Mouse (Mus musculus): ENCODE data around the gene Gsg1.

The Gsg1 gene

DNA sequence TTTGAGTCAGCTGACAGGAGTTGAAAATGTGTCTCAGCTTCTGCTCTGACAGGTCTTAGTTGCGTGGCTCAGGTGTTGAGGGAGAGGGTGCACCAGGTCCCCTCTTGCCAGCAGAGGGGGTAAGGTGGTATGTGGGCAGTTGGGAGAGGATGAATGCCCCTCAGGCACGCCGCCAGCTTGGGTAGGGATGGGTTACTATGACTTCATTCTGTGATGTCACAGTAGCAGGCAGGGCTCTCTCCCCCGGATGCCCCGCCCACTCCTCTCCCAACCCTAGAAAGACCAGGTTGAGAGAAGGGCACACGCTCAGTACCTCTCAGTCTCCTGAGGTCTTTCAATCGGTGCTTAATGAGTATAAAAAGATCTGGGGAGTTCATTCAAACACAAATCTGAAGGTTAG is at the start of gene Gsg1:
TSS of gene Gsg1 (minus strand) at position 199 of the 400 bp plus-strand sequence.
- no peak for DNase-seq (ENCODE audit: low spot score)

DNA sequence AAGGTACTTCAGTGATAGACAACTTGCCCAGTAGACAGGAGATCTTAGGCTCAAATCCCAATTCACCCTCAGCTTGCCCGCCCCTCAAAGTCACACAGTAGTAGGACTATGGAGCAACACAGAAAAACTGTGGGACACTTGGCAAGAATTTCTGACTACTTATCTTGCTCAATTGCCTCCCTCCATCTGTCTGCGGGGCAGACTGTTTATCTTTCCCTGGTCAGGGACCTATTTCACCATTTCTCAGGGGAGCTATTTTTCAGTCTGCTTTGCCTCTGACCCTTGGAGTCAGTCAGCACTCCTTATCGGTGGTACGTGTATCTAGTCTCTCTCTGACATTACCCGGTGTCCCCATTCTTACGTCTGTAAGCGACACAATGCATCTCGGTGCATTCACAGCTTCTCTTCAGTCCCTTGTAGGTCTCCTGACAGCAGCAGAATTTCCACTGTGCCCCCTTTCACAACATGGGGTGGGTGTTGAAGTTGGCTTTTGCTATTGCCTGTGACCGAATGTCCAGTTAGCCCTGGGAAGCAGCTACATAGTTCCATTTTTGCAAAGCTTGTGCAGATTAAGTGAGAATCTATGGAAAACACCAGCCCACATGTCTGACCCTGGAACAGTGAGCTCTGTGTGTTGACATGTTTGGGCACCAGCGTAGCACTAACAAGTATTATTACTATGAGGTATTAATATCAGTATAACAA is 48.4 kb upstream of the Gsg1 start:
- no peak for DNase-seq (ENCODE audit: low spot score)

DNA sequence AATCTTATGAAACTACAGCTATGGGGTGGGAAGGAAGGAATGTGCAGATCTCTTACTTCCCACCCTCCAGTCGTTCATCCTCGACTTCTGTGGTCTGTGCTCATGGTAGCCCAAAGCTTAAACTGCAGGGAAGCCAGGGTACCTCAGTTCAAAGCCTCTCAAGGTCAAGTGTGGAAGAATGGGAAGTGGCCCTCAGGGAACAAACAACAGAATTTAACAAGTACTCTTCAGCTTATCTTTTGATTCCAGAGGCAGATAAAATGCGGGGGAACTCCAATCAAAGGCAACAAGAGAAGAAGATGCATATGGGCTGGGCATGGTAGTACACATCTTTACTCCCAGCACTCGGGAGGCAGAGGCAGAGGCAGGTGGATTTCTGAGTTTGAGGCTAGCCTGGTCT is 46.3 kb upstream of the Gsg1 start:
- DNase-seq (ENCODE audit: low spot score) = no peak

DNA sequence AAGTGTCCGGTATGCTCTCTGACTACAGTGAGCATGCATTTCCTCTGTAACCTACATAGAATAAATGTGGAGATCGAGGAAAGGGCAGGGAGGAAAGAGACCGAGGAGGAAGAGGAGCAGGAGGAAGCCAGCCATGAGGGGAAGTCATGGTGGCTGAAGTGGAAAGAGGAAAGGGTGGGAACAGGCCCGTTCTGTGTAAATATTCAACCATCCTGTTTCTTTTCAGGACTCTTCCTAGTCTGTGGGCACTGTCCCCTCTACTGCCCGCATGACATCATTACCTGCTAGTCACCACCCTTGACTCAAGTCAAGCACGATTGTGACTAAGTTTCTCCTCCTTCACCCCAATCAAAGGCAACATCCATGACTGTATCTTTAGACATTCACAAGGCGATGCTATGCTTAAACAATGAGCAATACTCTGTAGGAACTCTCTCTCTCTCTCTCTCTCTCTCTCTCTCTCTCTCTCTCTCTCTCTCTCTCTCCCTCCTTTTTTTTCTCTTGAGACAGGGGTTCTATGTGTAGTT is 44.9 kb upstream of the Gsg1 start:
- DNase-seq (ENCODE audit: low spot score) = no peak

DNA sequence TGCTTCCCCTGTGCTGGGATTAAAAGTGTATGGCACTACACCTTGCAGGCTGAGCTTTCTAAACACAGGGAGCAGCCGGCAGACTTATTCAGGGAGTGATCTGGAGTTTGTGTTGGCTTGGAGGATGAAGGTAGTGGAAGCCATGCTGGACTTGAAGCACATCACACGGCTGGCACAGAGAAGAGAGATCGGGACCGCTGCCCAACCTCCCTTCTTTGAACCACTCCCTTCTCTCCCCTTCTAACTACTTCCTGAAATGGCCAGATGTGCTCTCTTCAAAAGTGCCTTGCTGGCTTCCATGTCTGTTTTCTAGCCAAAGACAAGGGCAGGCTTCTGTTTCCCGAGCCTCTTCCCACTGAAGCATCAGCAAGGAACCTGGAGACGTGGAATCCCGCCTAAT is 43.4 kb upstream of the Gsg1 start:
- DNase-seq (ENCODE audit: low spot score) = no peak

DNA sequence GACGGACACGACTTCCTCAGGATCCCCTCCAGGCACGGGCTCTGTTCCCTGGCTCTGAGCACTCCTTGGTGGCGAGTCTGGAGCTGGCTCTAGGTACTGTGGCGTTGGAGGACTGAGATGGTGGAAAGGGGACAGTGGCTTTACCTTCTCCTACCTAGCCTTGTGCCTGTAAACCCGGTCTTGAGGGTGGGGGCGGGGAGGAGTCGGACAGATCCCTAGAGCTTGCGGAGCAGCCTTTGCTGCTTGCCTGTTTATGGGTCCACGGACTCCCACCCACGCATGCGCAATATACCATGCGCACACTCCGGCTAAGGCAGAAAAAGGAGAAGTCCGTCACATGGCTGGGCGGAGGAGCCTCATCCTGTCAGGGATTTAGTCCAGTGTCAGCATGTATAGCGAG is 42.1 kb upstream of the Gsg1 start:
- no peak for DNase-seq (ENCODE audit: low spot score)

DNA sequence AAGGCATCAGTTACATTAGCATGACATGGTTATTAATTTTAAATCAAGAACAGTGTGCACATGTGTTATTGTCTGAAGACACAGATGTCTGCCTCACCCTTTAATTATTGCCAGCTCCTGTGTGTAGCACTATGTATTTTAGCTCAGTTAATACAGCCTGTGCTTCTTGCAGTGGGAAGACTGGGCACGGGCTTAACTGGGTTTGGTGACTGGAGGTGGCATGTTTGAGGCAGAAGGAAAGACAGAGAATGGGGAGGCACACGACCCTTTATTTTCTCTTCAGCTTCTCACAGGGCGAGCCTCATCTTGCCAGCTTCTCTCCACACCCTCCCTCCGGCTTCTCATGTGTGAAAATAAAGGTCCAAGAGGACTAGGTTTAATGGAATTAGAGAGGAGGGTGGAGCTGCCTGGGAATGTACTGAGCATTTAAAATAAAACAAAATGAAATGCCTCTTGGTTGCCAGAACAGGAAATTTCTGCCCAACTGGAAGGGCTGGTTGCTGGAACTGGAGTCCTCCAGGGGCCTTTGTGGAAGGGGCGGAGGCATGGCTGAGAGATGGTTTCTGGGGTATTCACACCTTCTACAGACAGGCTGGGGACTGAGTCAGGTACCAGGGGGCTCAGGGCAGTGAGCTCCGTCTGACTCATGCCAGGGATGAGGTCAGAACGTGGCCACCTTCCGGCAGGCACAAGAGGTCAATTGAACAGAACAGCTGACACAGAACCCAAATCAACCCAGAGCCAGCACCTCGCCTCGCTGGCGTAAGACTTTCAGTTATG is 41.1 kb upstream of the Gsg1 start:
- no peak for DNase-seq (ENCODE audit: low spot score)

DNA sequence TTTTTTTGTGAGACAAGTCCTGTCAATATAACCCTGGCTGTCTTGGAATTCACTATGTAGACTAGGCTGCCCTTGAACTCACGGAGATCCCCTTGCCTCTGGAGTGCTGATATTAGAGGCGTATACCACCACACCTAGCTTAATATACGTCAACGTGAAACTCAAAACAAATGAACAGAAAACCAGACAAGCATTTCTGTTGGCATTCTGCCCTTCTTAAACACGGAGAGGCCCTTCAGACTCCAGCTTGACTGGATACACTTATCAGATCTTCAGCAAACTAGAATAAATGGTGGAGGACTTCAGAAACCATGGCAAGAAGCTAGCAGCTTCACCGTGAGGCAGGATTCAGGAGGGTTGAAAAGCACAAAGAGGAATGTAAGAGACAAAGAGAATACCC is 40.0 kb upstream of the Gsg1 start:
- no peak for DNase-seq (ENCODE audit: low spot score)

DNA sequence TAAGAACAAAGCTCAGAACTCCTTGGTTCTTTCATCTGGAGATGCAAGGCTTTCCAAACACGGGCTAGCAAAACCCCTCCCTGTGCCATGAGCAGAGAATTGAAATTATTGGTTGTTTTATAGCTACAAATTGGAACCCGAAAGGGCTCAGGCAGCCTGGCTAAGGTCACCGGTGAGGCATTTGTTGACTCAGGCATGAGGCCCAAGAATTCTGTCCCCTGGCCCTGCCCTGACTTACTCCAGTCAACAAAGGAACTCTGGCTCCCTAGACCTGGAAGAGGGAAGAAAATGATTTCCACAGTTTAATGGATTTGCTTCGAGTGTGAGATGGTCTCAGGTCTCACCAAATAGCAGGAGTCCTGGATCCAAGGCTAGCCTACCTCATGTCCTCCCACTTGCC is 38.2 kb upstream of the Gsg1 start:
- no peak for DNase-seq (ENCODE audit: low spot score)

DNA sequence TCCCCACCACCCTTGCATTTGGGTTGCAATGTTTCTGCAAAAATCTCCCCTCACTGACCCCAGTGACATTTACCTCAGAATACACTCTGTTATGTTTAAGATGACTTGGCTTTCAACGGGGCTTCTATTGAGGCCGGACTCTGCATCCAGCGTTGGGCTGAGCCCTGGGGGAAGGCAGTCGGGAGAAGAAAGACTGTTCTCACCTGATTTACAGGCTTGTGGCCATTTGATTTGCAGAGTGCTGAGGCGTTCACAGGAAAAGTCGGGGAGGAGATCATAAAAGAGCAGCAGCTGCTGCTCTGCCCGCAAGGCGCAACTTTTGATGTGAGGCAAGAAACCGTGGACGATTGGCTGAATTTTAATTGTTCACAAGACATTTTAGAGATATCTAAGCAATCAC is 25.7 kb upstream of the Gsg1 start:
- DNase-seq (ENCODE audit: low spot score) = no peak

DNA sequence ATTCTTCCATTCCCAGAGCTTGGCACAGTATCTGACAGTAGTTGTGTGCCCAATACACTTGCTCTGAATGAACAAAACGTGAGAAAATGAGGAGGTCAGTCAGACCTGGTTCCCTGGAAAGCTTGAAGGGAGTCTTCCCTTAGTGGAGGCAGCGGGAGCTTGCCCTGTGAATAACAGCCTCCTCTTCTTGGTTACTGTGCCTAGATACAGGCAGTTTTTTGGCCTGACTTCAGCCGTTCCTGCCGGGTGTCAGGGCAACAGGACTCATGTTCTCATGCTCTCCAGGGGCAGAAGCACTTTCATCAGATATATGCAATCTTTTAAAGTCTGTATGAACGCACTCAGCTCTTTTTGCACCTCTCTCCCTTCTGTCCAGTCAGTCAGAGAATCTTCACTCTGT is 25.1 kb upstream of the Gsg1 start:
- no peak for DNase-seq (ENCODE audit: low spot score)

DNA sequence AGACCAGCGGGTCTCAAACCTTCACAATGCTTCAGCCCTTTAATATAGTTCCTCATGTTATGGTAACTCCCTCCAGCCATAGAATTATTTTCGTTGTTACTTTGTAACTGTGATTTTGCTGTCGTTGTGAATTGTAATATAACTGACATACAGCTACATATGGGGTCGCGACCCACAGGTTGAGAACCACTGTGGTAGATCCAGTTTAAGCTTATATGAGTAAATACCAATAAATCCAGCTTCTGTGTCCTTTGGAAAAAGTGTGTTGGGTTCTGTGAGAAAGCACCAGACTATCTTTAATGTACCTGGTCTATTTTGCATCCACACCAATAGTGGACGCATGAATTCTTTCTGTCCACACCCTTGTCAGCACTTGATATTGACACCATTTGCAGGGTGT is 24.2 kb upstream of the Gsg1 start:
- no peak for DNase-seq (ENCODE audit: low spot score)

DNA sequence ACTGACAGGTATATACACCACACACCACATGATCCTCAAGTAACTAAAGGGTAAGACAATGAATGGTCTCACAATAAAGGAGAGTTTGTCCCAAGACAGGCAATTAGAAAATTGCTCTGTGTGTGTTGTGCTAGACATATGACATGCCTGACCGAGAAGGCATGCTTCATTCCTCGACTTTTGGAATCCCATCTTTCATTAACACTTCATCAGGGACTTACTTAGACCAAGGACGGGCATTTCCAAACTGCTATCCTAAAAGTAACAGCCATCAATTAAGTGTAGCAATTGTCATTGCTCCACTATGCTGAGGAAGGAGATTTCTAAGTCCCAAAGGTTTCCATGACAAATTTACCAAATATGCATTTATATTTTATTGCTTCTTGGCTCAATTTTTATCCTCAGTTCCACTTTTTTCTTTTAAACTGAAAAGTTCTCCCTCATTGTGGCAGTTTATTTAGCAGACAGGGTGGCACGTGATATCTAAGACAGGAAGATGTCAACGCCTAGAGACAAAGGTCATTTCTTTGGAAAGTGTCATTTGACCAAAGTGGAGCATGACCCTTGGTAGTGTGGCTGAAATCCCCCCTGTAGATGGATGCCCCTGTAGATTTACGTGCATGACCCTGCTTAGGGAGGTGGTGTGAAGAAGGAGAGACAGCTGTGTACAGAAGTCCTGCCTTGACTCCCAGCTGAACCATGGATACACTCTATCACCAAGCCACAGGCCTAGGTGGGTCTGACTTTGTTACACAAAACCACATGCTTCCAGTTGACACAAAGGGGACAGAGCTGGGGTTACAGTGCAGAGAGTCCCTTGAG is 22.5 kb upstream of the Gsg1 start:
- DNase-seq (ENCODE audit: low spot score) = no peak

DNA sequence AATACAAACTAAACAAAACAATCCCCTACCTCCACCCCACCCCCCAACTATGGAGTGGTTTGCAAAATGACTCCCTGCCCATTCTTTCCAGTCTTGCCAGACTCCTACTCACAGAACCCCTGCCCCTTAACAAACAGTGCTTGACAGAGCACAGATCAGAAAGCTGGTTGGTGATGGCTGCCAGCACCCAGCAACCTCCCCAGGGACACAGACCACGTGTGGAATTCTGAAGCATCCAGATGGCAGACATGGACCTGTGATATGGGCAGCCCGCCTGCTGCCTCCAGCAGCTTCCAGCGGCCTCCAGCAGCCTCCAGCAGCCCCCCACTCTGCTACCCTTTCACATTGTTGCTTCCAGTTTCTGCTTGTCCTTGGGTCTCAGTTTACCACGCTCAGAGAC is 21.1 kb upstream of the Gsg1 start:
- DNase-seq (ENCODE audit: low spot score) = no peak

DNA sequence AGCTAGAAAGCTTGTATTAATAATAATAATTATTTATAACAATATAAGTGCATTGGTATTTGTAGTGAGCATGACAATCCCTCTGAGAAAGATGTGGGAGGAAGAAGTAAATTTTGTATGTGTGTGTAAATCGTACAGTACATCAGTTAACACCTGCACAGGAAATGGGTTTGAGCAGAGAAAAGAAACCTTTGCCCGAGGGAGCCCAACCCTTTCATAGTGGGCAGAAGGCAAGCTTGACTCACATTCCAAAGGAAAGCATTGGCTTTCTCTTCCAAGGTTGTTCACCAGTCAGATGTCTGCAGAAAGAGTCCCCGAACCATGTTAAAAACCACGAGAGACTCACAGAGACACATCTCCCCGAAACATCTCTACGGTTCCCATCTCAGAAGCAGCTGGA is 18.9 kb upstream of the Gsg1 start:
- no peak for DNase-seq (ENCODE audit: low spot score)

DNA sequence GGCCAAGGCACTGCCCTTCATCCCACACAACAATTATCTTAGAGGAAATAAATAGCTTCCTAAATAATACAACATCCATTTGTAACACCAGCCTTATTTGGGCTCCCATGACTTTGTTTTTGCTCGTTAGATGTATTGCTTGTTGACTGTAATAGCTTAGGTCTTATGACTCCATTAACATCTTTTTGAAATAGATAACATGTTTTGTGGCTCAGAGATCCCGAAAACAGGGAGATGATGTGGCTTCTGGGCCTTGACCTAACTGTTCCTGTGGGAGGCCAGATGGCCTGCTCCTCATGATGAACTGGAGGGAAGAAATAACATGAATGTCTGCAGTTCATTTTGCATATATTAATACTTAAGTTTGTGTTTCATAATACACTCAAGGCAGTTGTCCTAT is 17.6 kb upstream of the Gsg1 start:
- no peak for DNase-seq (ENCODE audit: low spot score)

DNA sequence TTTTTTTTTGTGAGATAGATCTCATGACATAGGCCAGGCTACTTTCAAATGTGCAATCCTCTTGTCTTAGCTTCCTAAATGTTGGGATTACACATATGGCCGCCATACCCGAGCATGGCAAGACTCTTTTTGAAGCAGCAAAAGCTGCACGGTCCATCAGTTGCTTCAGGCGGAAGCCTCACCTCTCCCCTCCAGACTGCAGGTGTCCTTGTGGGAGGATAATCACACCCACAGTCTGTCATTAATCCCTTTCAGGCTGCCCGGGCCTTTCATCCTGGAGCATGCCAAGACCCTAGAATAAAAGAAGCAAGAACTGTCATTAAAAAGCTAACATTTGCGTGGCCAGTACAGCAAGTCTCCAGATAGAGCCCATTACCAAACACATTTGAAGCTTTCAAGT is 15.5 kb upstream of the Gsg1 start:
- DNase-seq (ENCODE audit: low spot score) = no peak

DNA sequence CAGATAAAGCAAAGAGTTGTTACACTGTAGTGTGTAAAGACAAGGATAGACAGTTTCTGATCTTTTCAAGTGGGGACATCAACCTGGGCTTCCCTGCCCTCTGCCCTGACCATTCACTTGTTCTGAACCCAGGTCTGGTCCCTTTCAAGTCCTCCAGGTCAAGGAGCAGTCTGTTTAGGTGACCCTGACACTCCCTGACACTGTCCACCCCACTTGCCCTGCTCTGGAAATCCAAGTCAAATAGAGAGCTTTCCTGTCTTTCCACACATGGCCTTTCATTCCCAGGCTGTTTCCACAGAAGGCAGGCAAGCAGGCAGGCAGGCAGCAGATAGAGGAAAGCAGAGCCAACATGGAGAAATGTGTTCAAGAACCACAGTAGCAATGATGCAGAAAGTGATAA is 14.2 kb upstream of the Gsg1 start:
- no peak for DNase-seq (ENCODE audit: low spot score)

DNA sequence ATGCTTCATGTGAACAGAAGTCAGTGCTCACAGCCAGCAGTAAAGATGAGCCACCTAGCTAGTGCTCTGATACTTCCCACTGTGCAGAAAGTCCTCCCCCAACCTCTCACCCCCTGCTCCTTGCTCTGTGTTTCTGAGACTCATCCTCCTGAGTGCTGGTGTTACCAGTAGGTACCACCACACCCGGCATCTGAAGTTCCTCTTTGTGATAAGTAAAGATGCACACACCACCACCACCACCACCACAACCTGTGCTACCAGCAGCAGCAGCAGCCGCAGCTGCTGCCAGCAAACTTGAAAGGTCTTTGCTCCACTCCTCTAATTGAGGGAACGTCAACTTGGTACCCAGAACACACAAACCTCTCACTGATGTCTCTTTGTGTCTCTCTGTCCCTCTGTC is 13.1 kb upstream of the Gsg1 start:
- no peak for DNase-seq (ENCODE audit: low spot score)

DNA sequence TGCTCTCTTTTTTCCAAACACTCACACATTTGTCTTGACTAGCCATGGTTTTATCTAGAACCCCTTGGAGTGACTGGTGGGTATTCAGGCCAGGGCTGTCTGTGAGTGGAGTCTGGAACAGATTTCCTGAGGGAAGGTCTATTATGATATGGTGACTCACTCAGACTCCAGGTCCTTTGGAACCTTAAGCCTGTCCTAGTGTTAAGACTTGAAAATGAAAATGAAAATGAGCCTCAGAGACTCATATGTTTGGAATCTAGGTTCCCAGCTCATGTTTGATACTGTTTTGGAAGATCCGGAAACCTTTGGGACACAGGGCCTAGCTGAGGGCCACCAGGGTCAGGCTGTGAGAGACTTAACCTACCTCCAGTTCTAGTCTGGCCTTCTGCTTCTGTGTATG is 11.9 kb upstream of the Gsg1 start:
- DNase-seq (ENCODE audit: low spot score) = no peak

DNA sequence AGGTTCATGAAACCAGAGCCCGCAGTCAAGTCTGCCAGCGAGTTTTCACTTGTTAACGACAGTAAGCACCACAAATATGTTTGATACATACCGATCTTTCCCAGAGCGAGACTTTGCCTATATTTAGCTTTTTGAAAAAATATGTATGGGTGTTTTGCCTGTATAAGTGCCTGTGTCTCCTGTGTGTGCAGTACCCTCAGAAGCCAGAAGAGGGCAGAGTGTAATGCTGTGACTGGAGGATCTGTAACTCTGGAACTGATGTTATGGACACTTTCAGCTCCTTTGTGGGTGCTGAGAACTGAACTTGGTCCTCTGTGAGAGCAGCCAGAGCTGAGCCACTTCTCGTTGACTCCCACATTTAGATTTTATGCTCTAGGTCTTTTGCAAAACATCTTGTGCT is 10.0 kb upstream of the Gsg1 start:
- DNase-seq (ENCODE audit: low spot score) = no peak

DNA sequence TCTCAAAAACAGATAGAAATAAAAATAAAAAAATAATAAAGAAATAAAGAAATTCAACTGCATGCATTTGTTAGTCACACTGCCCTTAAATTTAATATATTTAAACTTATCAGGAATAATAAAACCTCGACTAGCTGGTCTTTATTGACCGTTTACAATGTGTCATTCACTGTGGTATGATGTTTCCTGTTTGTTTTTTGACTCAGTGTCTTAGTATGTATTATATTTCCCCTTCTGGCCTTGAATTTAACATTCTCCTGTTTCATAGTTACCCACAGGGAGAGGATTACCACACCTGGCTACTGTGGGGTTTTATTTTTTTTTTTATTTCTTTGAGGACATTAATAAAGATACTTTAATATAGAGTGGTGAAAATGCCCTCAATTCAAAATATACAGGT is 8.4 kb upstream of the Gsg1 start:
- no peak for DNase-seq (ENCODE audit: low spot score)

DNA sequence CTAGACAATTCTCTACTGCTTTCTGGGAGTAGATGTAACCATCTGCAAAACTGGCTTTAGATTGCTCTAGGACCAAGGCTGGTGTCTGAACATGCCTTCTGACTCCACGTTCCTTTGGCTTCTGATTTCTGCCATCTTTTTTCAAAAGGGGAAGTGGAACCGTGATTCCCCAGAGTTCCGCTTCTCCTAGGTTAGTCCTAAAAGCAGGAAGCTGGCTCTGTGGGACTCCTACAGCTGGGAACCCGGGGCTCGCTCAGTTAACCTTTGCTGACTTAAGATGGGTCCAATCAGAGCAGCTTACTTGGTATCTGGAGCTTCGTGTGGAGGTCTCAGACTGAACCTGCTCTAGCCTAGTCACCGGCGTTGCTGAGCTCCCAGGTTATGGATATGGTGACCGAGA is 7.0 kb upstream of the Gsg1 start:
- no peak for DNase-seq (ENCODE audit: low spot score)

Measured in ovary, postnatal 10 days (tissue).